ENCODE assay signal across 12 mouse cellular contexts in the genomic region with DNA sequence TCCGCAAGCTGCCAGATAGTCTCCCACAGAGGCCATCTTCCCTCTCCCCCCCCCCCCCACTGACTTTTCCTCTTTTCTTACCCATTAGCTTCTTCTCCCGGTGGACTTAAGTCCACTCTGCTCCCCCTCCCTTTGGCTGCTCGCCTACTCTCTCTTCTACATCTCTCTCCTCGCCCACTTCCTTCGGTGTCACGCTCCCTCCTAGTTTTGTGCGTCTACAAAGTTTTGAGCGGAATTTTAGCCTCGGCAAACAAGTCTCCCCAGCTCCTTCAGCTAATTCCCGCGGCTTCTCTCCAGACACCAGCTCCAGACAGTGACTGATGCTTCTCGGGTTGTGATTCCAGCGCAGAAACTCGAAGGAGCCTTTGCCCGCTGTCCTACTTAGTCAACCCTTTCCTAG. TPM values are rescaled to one million over a fixed set of nuclear protein-coding genes. Genes with fewer than 3 reads are reported as not detected.
DNase-seq lines count a peak whose midpoint lies in the region; ATAC-seq lines count a peak whose summit lies in the region.
"Had no signal": no experiment of that assay in that cellular context is flagged by ENCODE, and none has a peak within 500 bp of the region (broad histone marks: within the 10 kb centered on the region; RNA-seq: fewer than 3 reads in every experiment).

No protein-coding gene starts in this region.

- WGBS in hindbrain, embryonic 13.5 days, result 1% methylated on average over 15 of the region's 15 CpGs
- under 1% methylated on average over 15 of the region's 15 CpGs for WGBS in midbrain, embryonic 16.5 days

- peak overlapping the region; percentile 92 for H3K27ac ChIP-seq in hindbrain, embryonic 13.5 days
- H3K27ac ChIP-seq in midbrain, embryonic 16.5 days (ENCODE audit: low read length), result peak overlapping the region; percentile 58
- H3K27ac ChIP-seq: intestine, embryonic 15.5 days had no signal

- DNase-seq in right cerebral cortex, adult 2 months (ENCODE audit: low spot score in 2 of 2), result peak; percentile 21 to 37
- no peak for DNase-seq in right cerebral cortex, postnatal 36 days (ENCODE audit: low spot score in 2 of 2)
- no peak for DNase-seq in layer of hippocampus, adult 8-10 months (ENCODE audit: low spot score in 2 of 2)
- DNase-seq in adrenal gland, postnatal 36 days, result no peak
- no peak for DNase-seq in lung, postnatal 4 days
- DNase-seq in thymus, postnatal 25 days, result no peak
- DNase-seq: lung, postnatal 36 days had no signal

- no peaks in the 10 kb centered on the region for H3K36me3 ChIP-seq in hindbrain, embryonic 13.5 days
- no peaks in the 10 kb centered on the region for H3K36me3 ChIP-seq in midbrain, embryonic 16.5 days (ENCODE audit: control insufficient read depth, insufficient read depth, low read length)
- H3K36me3 ChIP-seq: intestine, embryonic 15.5 days had no signal

- peaks cover 54% of the 10 kb centered on the region for H3K4me1 ChIP-seq in hindbrain, embryonic 13.5 days (replicated peaks)
- peaks cover 24% of the 10 kb centered on the region; the same call in 1 of the 2 replicates for H3K4me1 ChIP-seq in midbrain, embryonic 16.5 days (ENCODE audit: control insufficient read depth, insufficient read depth, low read length)

- H3K9me3 ChIP-seq in hindbrain, embryonic 13.5 days, result no peaks in the 10 kb centered on the region
- no peaks in the 10 kb centered on the region for H3K9me3 ChIP-seq in midbrain, embryonic 16.5 days (replicated peaks; ENCODE audit: control insufficient read depth, low read length, poor library complexity, severe bottlenecking)
- H3K9me3 ChIP-seq: intestine, embryonic 15.5 days had no signal

- peak overlapping the region; percentile 73 for H3K4me2 ChIP-seq in hindbrain, embryonic 13.5 days
- peak overlapping the region; percentile 77 for H3K4me2 ChIP-seq in midbrain, embryonic 16.5 days (ENCODE audit: low read length)
- H3K4me2 ChIP-seq: intestine, embryonic 15.5 days had no signal

- ATAC-seq in hindbrain, embryonic 13.5 days (ENCODE audit: low FRiP score), result no peak
- no peak for ATAC-seq in midbrain, embryonic 16.5 days
- ATAC-seq: intestine, embryonic 15.5 days had no signal

- H3K9ac ChIP-seq in hindbrain, embryonic 13.5 days, result peak overlapping the region; percentile 76
- peak overlapping the region; percentile 69 for H3K9ac ChIP-seq in midbrain, embryonic 16.5 days (ENCODE audit: low read depth, low read length)
- H3K9ac ChIP-seq: intestine, embryonic 15.5 days had no signal

- H3K27me3 ChIP-seq in hindbrain, embryonic 13.5 days, result peaks cover 69% of the 10 kb centered on the region
- H3K27me3 ChIP-seq in midbrain, embryonic 16.5 days (ENCODE audit: control insufficient read depth, insufficient read depth, low read depth, low read length), result 0 out of 2 replicates have a peak, but pooled peaks cover 5% of the 10 kb centered on the region

- peak overlapping the region; percentile 46 for H3K4me3 ChIP-seq in hindbrain, embryonic 13.5 days
- peak overlapping the region; percentile 50 for H3K4me3 ChIP-seq in midbrain, embryonic 16.5 days (ENCODE audit: low read depth, low read length)
- H3K4me3 ChIP-seq: erythroblast, embryonic 14.5 days; intestine, embryonic 15.5 days had no signal

RNA-seq across cellular contexts. Expression of a gene that starts 0.4 kb away (rescaled TPM):
- polyA plus RNA-seq in hindbrain, embryonic 13.5 days (2015; fragmentation: Nextera tagmentation; extraction: Ambion mirVana), result 27.2 and 27.7 TPM in 2 replicates
- 18.2 and 19.5 TPM in 2 replicates for polyA plus RNA-seq in midbrain, embryonic 16.5 days (2015; fragmentation: Nextera tagmentation; extraction: Ambion mirVana)
- 10 to 100 TPM in 3 of 4 experiments, 1 to 10 TPM in 1; 6.7 to 15.3 (median 13.6) TPM for total RNA-seq in layer of hippocampus, adult 8-10 months (2022)
- total RNA-seq in adrenal gland, postnatal 36 days (2021), result under 1 TPM; 0.07 to 0.43 TPM
- total RNA-seq: granulocyte monocyte progenitor cell, adult 5-6 weeks had no signal
- polyA plus RNA-seq: erythroblast, embryonic 14.5 days had no signal

Comparison
In these comparisons a context has a peak if more than half of its experiments do, and no peak if none do; other contexts are left out.
1. DNase-seq: peak in right cerebral cortex, adult 2 months (2 of 2); none in right cerebral cortex, postnatal 36 days (0 of 2), layer of hippocampus, adult 8-10 months (0 of 2), adrenal gland, postnatal 36 days (0 of 2), lung, postnatal 4 days (0 of 2) and thymus, postnatal 25 days (single experiment).
2. RNA of a gene that starts 0.4 kb away (total RNA-seq): 6.7 to 15.3 TPM in layer of hippocampus, adult 8-10 months; 0.07 to 0.43 TPM in adrenal gland, postnatal 36 days; every median in the first group is over 4 times any median in the second.